Mouse (Mus musculus): ENCODE results near the gene Fcho1.

DNA sequence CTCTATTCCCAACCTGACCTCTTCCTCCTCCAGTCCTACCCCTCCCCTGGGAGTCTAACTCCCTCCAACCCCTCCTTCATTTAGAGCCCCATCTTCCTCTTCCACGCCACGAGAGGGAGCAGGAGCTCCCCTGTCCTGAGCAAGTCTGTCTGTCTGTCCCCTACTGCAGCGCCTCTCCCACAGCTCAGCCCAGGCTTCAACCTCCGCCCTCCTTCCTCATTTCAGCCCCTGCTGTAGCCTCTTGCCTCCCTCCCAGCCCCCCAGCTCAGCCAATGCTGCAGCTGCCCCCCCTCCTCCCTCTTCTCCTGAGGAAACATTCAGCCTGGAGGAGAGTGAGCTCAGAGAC lies 23.5 kb downstream of the Fcho1 start:
- no peak for TF ChIP-seq GATA1 (IDR thresholded peaks at IDR 0.05; ENCODE audit: borderline replicate concordance, low read length)
- TF ChIP-seq FLI1 (IDR thresholded peaks at IDR 0.05; ENCODE audit: low read length), result no peak

Measured in megakaryocyte, embryonic 14.5 days (primary cell).